ENCODE assay signal across 10 mouse cellular contexts in the genomic region with DNA sequence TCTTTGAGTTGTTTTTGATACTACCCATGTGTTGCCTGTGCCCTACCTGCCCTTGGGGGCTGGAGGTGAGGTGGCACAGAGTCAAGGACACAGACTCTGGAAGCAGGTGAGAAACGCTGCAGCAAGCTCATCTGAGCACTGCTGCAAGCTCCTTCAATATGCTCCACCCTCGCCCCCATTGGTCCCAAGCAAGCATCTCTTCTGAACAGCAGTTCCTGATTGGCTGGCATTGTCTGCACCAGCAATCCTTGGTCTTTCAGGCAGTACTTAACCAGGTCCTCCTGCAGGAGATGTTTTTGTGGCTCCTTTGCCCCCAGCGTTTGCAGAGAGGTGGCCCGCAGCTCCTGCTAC. TPM values are rescaled to one million over a fixed set of nuclear protein-coding genes. Genes with fewer than 3 reads are reported as not detected.
DNase-seq lines count a peak whose midpoint lies in the region; ATAC-seq and TF ChIP-seq lines count a peak whose summit lies in the region.
"Had no signal": no experiment of that assay in that cellular context is flagged by ENCODE, and none has a peak within 500 bp of the region (broad histone marks: within the 10 kb centered on the region; RNA-seq: fewer than 3 reads in every experiment).

No protein-coding gene starts in this region.

- H3K27me3 ChIP-seq in lung, postnatal 0 days (replicated peaks; ENCODE audit: insufficient read depth, low read length), result no peaks in the 10 kb centered on the region
- no peaks in the 10 kb centered on the region for H3K27me3 ChIP-seq in intestine, embryonic 14.5 days (replicated peaks; ENCODE audit: control insufficient read depth, insufficient read depth, low read length)
- H3K27me3 ChIP-seq in limb, embryonic 15.5 days, result no peaks in the 10 kb centered on the region
- H3K27me3 ChIP-seq: heart, embryonic 15.5 days had no signal

- H3K4me3 ChIP-seq in lung, postnatal 0 days (ENCODE audit: low read depth, low read length), result no peak overlapping the region
- no peak overlapping the region for H3K4me3 ChIP-seq in intestine, embryonic 14.5 days (ENCODE audit: low read depth, low read length)
- no peak overlapping the region for H3K4me3 ChIP-seq in limb, embryonic 15.5 days

- no peaks in the 10 kb centered on the region for H3K4me1 ChIP-seq in lung, postnatal 0 days (ENCODE audit: insufficient read depth, low read depth, low read length)
- H3K4me1 ChIP-seq in intestine, embryonic 14.5 days (replicated peaks; ENCODE audit: control insufficient read depth, insufficient read depth, low read length), result no peaks in the 10 kb centered on the region; the same call in 1 of the 2 replicates
- peaks cover 15% of the 10 kb centered on the region for H3K4me1 ChIP-seq in limb, embryonic 15.5 days

- H3K27ac ChIP-seq in lung, postnatal 0 days (ENCODE audit: low read length), result no peak overlapping the region
- H3K27ac ChIP-seq in intestine, embryonic 14.5 days (ENCODE audit: low read depth), result no peak overlapping the region
- H3K27ac ChIP-seq in limb, embryonic 15.5 days, result peak overlapping the region; percentile 50
- H3K27ac ChIP-seq: heart, embryonic 15.5 days had no signal

- no peak for TF ChIP-seq CTCF in lung, postnatal 0 days (IDR thresholded peaks at IDR 0.05)

- no peaks in the 10 kb centered on the region for H3K9me3 ChIP-seq in lung, postnatal 0 days (ENCODE audit: low read length)
- H3K9me3 ChIP-seq in intestine, embryonic 14.5 days (ENCODE audit: control insufficient read depth, low read length), result no peaks in the 10 kb centered on the region
- no peaks in the 10 kb centered on the region for H3K9me3 ChIP-seq in limb, embryonic 15.5 days
- H3K9me3 ChIP-seq: heart, embryonic 15.5 days had no signal

- H3K9ac ChIP-seq in lung, postnatal 0 days (replicated peaks; ENCODE audit: low read depth), result no peak overlapping the region
- no peak overlapping the region for H3K9ac ChIP-seq in intestine, embryonic 14.5 days (ENCODE audit: low read length)
- no peak overlapping the region for H3K9ac ChIP-seq in limb, embryonic 15.5 days
- H3K9ac ChIP-seq: heart, embryonic 15.5 days had no signal

- WGBS in lung, postnatal 0 days, result 42% methylated on average over 4 of the region's 4 CpGs
- 46% methylated on average over 4 of the region's 4 CpGs for WGBS in intestine, embryonic 14.5 days
- WGBS in limb, embryonic 15.5 days, result 47% methylated on average over 4 of the region's 4 CpGs

- peak; percentile 11; the same call in 1 of the 2 replicates for ATAC-seq in lung, postnatal 0 days
- ATAC-seq in intestine, embryonic 14.5 days (replicated peaks; ENCODE audit: low FRiP score, low TSS enrichment, low read depth), result no peak
- no peak for ATAC-seq in limb, embryonic 15.5 days (ENCODE audit: insufficient number of reproducible peaks, low FRiP score, low TSS enrichment, low read depth)

- TF ChIP-seq EP300 in lung, postnatal 0 days (IDR thresholded peaks at IDR 0.05), result no peak

- no peak for DNase-seq in lung, postnatal 0 days (ENCODE audit: low spot score)
- DNase-seq in lung, postnatal 4 days, result no peak
- DNase-seq in intestine, embryonic 14.5 days (ENCODE audit: low spot score), result no peak
- no peak for DNase-seq in gastrocnemius, postnatal 25 days
- DNase-seq in kidney, postnatal 36 days, result no peak
- DNase-seq in ovary, postnatal 14 days (ENCODE audit: low spot score), result no peak
- no peak for DNase-seq in gastrocnemius, adult 8-10 months (ENCODE audit: low spot score in 2 of 2)

- H3K36me3 ChIP-seq in lung, postnatal 0 days (ENCODE audit: insufficient read depth, low read length), result no peaks in the 10 kb centered on the region
- H3K36me3 ChIP-seq in intestine, embryonic 14.5 days (ENCODE audit: control insufficient read depth, insufficient read depth, low read length), result no peaks in the 10 kb centered on the region
- H3K36me3 ChIP-seq in limb, embryonic 15.5 days, result no peaks in the 10 kb centered on the region
- H3K36me3 ChIP-seq: heart, embryonic 15.5 days had no signal

- peak overlapping the region; percentile 37 for H3K4me2 ChIP-seq in lung, postnatal 0 days (replicated peaks; ENCODE audit: low read depth, low read length)
- H3K4me2 ChIP-seq in intestine, embryonic 14.5 days (ENCODE audit: low read length), result peak overlapping the region; percentile 45; the same call in 1 of the 2 replicates
- peak overlapping the region; percentile 42 for H3K4me2 ChIP-seq in limb, embryonic 15.5 days

RNA-seq across cellular contexts. Expression of a gene that starts 34.6 kb away (rescaled TPM):
- 0.10 and 0.12 TPM in 2 replicates for polyA plus RNA-seq in lung, postnatal 0 days (2015; fragmentation: Nextera tagmentation; extraction: Ambion mirVana)
- polyA plus RNA-seq in intestine, embryonic 14.5 days (2014; fragmentation: Nextera tagmentation; extraction: Ambion mirVana), result 0.20 and 0.43 TPM in 2 replicates
- polyA plus RNA-seq in limb, embryonic 15.5 days (2015; fragmentation: Nextera tagmentation; extraction: Ambion mirVana), result 0.45 and 0.90 TPM in 2 replicates
- total RNA-seq in gastrocnemius, postnatal 25 days (2021), result 1 to 10 TPM in 1 of 2 experiments, under 1 TPM in 1; 0.90 to 1.2 TPM
- total RNA-seq in gastrocnemius, adult 8-10 months (2022), result 1 to 10 TPM in 2 of 4 experiments, under 1 TPM in 2; 0.75 to 1.1 (median 1.0) TPM
- total RNA-seq: neutrophil, adult 5-6 weeks had no signal

RNA-seq across cellular contexts. Expression of a gene that starts 41.2 kb away (rescaled TPM):
- polyA plus RNA-seq in lung, postnatal 0 days (2015; fragmentation: Nextera tagmentation; extraction: Ambion mirVana), result 34.2 and 41.6 TPM in 2 replicates
- polyA plus RNA-seq in intestine, embryonic 14.5 days (2014; fragmentation: Nextera tagmentation; extraction: Ambion mirVana), result 391 and 395 TPM in 2 replicates
- 220 and 247 TPM in 2 replicates for polyA plus RNA-seq in limb, embryonic 15.5 days (2015; fragmentation: Nextera tagmentation; extraction: Ambion mirVana)
- 1 to 10 TPM in 1 of 2 experiments, not detected in 1; 1.8 TPM for total RNA-seq in gastrocnemius, postnatal 25 days (2021)
- under 1 TPM in 3 of 4 experiments, not detected in 1; 0.39 to 0.65 (median 0.45) TPM for total RNA-seq in gastrocnemius, adult 8-10 months (2022)

RNA-seq across cellular contexts. Expression of a gene that starts 47.6 kb away (rescaled TPM):
- polyA plus RNA-seq in lung, postnatal 0 days (2015; fragmentation: Nextera tagmentation; extraction: Ambion mirVana), result 27.2 and 28.9 TPM in 2 replicates
- polyA plus RNA-seq in intestine, embryonic 14.5 days (2014; fragmentation: Nextera tagmentation; extraction: Ambion mirVana), result 30.2 and 30.6 TPM in 2 replicates
- 27.7 and 29.5 TPM in 2 replicates for polyA plus RNA-seq in limb, embryonic 15.5 days (2015; fragmentation: Nextera tagmentation; extraction: Ambion mirVana)
- 10 to 100 TPM in 1 of 2 experiments, 1 to 10 TPM in 1; 8.7 to 11.4 TPM for total RNA-seq in gastrocnemius, postnatal 25 days (2021)
- 1 to 10 TPM; 7.6 to 8.9 (median 7.7) TPM for total RNA-seq in gastrocnemius, adult 8-10 months (2022)
